Mouse (Mus musculus) MEL (cell line): Measurements from ENCODE around the gene Zfp365.

ENCODE experiments used
- JUND ChIP-seq: IDR thresholded peaks from 2 replicates; pipeline ENCODE4 v1.6.1; 2011; ENCODE audit warnings: low read depth, mild to moderate bottlenecking, improper control_type of control experiment, low read length
- MAFK ChIP-seq: IDR thresholded peaks from 2 replicates; pipeline ENCODE4 v1.6.1; 2011; ENCODE audit warnings: low read depth, mild to moderate bottlenecking, low read length, improper control_type of control experiment, borderline replicate concordance
- ZNF384 ChIP-seq: IDR thresholded peaks from 2 replicates; pipeline ENCODE4 v1.6.1; 2012; ENCODE audit warnings: low read depth, mild to moderate bottlenecking, inconsistent platforms, low read length, improper control_type of control experiment

DNA sequence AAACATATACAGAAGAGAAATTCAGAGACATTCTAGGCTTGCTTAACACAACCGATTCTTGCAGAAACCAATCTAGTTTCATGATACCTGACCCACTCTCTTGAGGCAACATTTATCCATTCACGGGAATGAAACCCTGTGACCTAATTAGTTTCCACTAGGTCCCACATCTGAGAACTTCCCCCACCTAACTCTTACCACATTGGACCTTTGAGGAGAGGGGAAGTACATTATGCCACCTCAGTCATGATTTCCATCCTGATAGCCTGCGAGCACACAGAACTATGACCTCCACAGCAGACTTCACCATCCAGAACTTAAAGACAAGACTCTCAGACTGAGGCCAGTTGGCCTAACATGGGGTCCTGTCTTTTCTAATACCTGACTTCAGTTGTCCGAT, 71.7 kb downstream of the Zfp365 start:
- TF ChIP-seq ZNF384 = no peak
- no peak for TF ChIP-seq MAFK
- TF ChIP-seq JUND = no peak
